Mouse (Mus musculus) midbrain, embryonic 16.5 days (tissue): ENCODE data around the gene Nutf2. TPM values are rescaled to one million over a fixed set of nuclear protein-coding genes. Genes with fewer than 3 reads are reported as not detected.
A peak's percentile ranks its signal among the peaks of the same experiment; 100 is the strongest.
"Not testable (repeated sequence)": the region's sequence is repeated elsewhere in the genome, so short reads cannot be mapped to it uniquely, and the experiment has no call there.

ENCODE experiments used
- ATAC-seq: fragments of 200-750 bp; cut with Nextera tagmentation; 2 replicates; pipeline ENCODE4 v1.8.0; 2017; ENCODE audit warnings: moderate TSS enrichment
- H3K27ac ChIP-seq: fragments of 300-500 bp; sonication (generic); 2 replicates; pipeline ENCODE4 v1.5.1; 2014; ENCODE audit warnings: mild to moderate bottlenecking, low read length, mixed read lengths
- H3K27me3 ChIP-seq: fragments of 300-500 bp; sonication (generic); 2 replicates; pipeline ENCODE4 v1.6.1; 2014; ENCODE audit warnings: low read depth, low read length, mixed read lengths; ENCODE audit not compliant: control insufficient read depth, insufficient read depth
- H3K36me3 ChIP-seq: fragments of 300-500 bp; sonication (generic); 2 replicates; pipeline ENCODE4 v1.6.1; 2014; ENCODE audit warnings: mild to moderate bottlenecking, low read length, moderate library complexity, mixed read lengths; ENCODE audit not compliant: control insufficient read depth, insufficient read depth
- H3K4me1 ChIP-seq: fragments of 300-500 bp; sonication (generic); 2 replicates; pipeline ENCODE4 v1.6.1; 2014; ENCODE audit warnings: mild to moderate bottlenecking, low read length, mixed read lengths; ENCODE audit not compliant: control insufficient read depth, insufficient read depth
- H3K4me2 ChIP-seq: fragments of 300-500 bp; sonication (generic); 2 replicates; pipeline ENCODE4 v1.6.1; 2014; ENCODE audit warnings: mild to moderate bottlenecking, low read length, mixed read lengths
- H3K4me3 ChIP-seq: fragments of 300-500 bp; sonication (generic); 2 replicates; pipeline ENCODE4 v1.5.1; 2014; ENCODE audit warnings: low read depth, mild to moderate bottlenecking, low read length, moderate library complexity, mixed read lengths
- H3K9ac ChIP-seq: fragments of 300-500 bp; sonication (generic); 2 replicates; pipeline ENCODE4 v1.6.1; 2014; ENCODE audit warnings: low read depth, low read length, mixed read lengths
- H3K9me3 ChIP-seq: fragments of 300-500 bp; sonication (generic); replicated peaks from 2 replicates; pipeline ENCODE4 v1.6.1; 2014; ENCODE audit warnings: mild to moderate bottlenecking, low read length, mixed read lengths; ENCODE audit not compliant: control insufficient read depth, poor library complexity, severe bottlenecking
- WGBS: fragments of 180-500 bp; shearing (Covaris S2); extraction: QIAGEN DNeasy Blood & Tissue Kit; methylation state at CpG from one replicate; pipeline ENCODE4 v1.1.7; 2014; 5-methylcytosine and 5-hydroxymethylcytosine counted together
- polyA plus RNA-seq: library from polyadenylated mRNA; unstranded; fragments of >200 nt; fragmentation: Nextera tagmentation; extraction: Ambion mirVana; gene quantifications from 2 replicates; pipeline ENCODE4 v1.2.1, GENCODE M21; 2015

Gene Nutf2
- polyA plus RNA-seq, 1 experiment from 2014 or later, result 153 TPM

GRCm38 (mm10) chr8:105826861-105827848, 33.2 kb upstream of the Nutf2 start, which contains the start of the genes Ranbp10 and Tsnaxip1:
Gene Ranbp10, minus strand, starts transcription at chr8:105827350.
Gene Tsnaxip1, plus strand, starts transcription at chr8:105827731.
- H3K36me3 ChIP-seq, result peaks cover 4% of the 10 kb centered on the region; the same call in 1 of the 2 replicates
- peak within 1 kb of the TSS; percentile 90 for H3K9ac ChIP-seq
- peak within 1 kb of the TSS; percentile 92 for H3K4me2 ChIP-seq
- peak within 1 kb of the TSS; percentile 84 for H3K27ac ChIP-seq
- no peaks in the 10 kb centered on the region for H3K9me3 ChIP-seq
- H3K27me3 ChIP-seq, result no peaks in the 10 kb centered on the region
- H3K4me1 ChIP-seq, result peaks cover 20% of the 10 kb centered on the region
- ATAC-seq, result peak; percentile 99
- peak within 1 kb of the TSS; percentile 87 for H3K4me3 ChIP-seq
- under 1% methylated on average over 52 of the region's 52 CpGs for WGBS

DNA sequence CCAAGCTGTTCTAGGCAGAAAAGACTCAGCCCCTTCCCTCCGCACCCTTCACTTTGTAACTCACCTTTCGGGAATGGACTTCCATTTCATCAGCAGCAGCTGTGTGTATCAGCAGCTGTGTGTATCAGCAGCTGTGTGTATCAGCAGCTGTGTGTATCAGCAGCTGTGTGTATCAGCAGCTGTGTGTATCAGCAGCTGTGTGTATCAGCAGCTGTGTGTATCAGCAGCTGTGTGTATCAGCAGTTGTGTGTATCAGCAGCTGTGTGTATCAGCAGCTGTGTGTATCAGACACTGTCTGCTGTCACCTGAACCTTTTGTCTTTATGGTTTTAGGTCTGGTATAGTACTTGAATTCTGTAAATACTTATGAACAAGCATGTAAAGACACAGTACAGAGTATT, 26.6 kb upstream of the Nutf2 start:
- not testable (repeated sequence) for H3K36me3 ChIP-seq, H3K4me2 ChIP-seq, H3K9ac ChIP-seq, H3K4me3 ChIP-seq, H3K9me3 ChIP-seq, H3K4me1 ChIP-seq, H3K27ac ChIP-seq, H3K27me3 ChIP-seq, ATAC-seq
- 87% methylated on average over 2 of the region's 2 CpGs for WGBS

GRCm38 (mm10) chr8:105835318-105835717, 25.1 kb upstream of the Nutf2 start:
- H3K9me3 ChIP-seq, result no peaks in the 10 kb centered on the region
- no peaks in the 10 kb centered on the region for H3K27me3 ChIP-seq
- no peaks in the 10 kb centered on the region for H3K4me1 ChIP-seq
- no peak overlapping the region for H3K4me3 ChIP-seq
- H3K27ac ChIP-seq, result no peak overlapping the region
- no peaks in the 10 kb centered on the region for H3K36me3 ChIP-seq
- no peak overlapping the region for H3K4me2 ChIP-seq
- no peak for ATAC-seq
- WGBS, result 28% methylated on average over 11 of the region's 11 CpGs
- no peak overlapping the region for H3K9ac ChIP-seq

GRCm38 (mm10) chr8:105836991-105837390, 23.4 kb upstream of the Nutf2 start:
- Histone ChIP-seq H3K4me2 (no peak overlapping the region), H3K4me3 (no peak overlapping the region), H3K9ac (no peak overlapping the region), H3K4me1 (no peaks in the 10 kb centered on the region), H3K9me3 (no peaks in the 10 kb centered on the region), H3K27ac (no peak overlapping the region), H3K27me3 (no peaks in the 10 kb centered on the region), H3K36me3 (no peaks in the 10 kb centered on the region)
- ATAC-seq, result no peak
- WGBS, result 78% methylated on average over 6 of the region's 6 CpGs

DNA sequence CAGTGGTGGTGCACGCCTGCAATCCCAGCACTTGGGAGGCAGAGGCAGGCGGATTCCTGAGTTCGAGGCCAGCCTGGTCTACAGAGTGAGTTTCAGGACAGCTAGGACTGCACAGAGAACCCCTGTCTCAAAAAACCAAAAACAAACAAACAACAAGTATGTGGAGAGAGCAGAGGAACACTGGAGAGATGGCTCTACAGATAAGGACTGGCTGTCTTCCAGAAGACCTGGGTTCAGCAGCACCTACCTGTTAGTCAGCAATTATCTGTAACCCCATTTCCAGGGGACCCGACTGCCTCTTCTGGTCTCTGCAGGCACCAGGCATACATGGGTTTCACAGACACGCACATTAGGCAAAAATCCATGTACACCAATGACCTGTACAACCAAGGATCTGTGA, 21.2 kb upstream of the Nutf2 start:
- Histone ChIP-seq H3K27me3 (no peaks in the 10 kb centered on the region), H3K9ac (no peak overlapping the region), H3K9me3 (no peaks in the 10 kb centered on the region), H3K4me2 (no peak overlapping the region), H3K27ac (no peak overlapping the region), H3K4me1 (no peaks in the 10 kb centered on the region), H3K36me3 (peaks cover 8% of the 10 kb centered on the region), H3K4me3 (no peak overlapping the region)
- WGBS, result 94% methylated on average over 5 of the region's 5 CpGs
- ATAC-seq, result no peak

- Histone ChIP-seq H3K27me3 (no peaks in the 10 kb centered on the region), H3K36me3 (peaks cover 33% of the 10 kb centered on the region), H3K4me3 (no peak overlapping the region), H3K4me1 (peaks cover 8% of the 10 kb centered on the region), H3K4me2 (no peak overlapping the region), H3K9ac (no peak overlapping the region), H3K27ac (no peak overlapping the region), H3K9me3 (no peaks in the 10 kb centered on the region)
- WGBS, result 89% methylated on average over 11 of the region's 11 CpGs
- no peak for ATAC-seq
Measured at GRCm38 (mm10) chr8:105846678-105847077, 13.7 kb upstream of the Nutf2 start.

- H3K4me2 ChIP-seq, result no peak overlapping the region
- no peaks in the 10 kb centered on the region for H3K9me3 ChIP-seq
- ATAC-seq, result no peak
- H3K27ac ChIP-seq, result no peak overlapping the region
- H3K27me3 ChIP-seq, result no peaks in the 10 kb centered on the region
- peaks cover 10% of the 10 kb centered on the region for H3K4me1 ChIP-seq
- H3K36me3 ChIP-seq, result peaks cover 20% of the 10 kb centered on the region
- H3K4me3 ChIP-seq, result no peak overlapping the region
- WGBS, result 86% methylated on average over 4 of the region's 4 CpGs
- H3K9ac ChIP-seq, result no peak overlapping the region
Measured at GRCm38 (mm10) chr8:105850014-105850413, 10.4 kb upstream of the Nutf2 start.

- Histone ChIP-seq H3K27ac (no peak overlapping the region), H3K4me3 (no peak overlapping the region), H3K4me1 (peaks cover 10% of the 10 kb centered on the region), H3K4me2 (peak overlapping the region; percentile 22), H3K27me3 (no peaks in the 10 kb centered on the region), H3K9ac (no peak overlapping the region), H3K36me3 (peaks cover 18% of the 10 kb centered on the region), H3K9me3 (no peaks in the 10 kb centered on the region)
- WGBS, result 85% methylated on average over 7 of the region's 7 CpGs
- no peak for ATAC-seq
Measured at GRCm38 (mm10) chr8:105850611-105851010, 9.8 kb upstream of the Nutf2 start.

DNA sequence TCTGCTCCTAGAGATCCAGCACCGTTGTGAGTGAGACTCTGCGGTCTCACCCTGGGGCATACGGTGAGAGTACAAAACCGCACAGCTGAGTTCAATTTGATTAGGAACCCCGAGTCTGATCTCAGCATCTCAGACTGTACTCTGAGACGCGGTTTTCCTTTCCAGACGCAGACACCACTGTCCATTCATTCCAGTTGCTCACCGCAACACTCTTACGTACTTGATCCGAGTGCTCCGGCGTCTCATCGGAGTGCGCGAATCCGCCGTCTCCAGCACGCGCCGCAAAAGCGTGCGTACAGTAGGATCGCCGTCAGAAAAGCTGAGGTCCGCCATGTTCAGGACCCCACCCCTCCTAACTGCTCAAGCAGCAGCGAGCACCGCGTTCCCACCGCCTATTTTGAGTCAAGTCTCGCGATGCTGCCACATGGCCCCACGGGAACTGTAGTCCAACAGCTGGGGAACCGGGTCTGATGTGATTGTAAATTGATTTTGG, 8.7 kb upstream of the Nutf2 start:
- H3K4me3 ChIP-seq, result peak overlapping the region; percentile 77
- under 1% methylated on average over 34 of the region's 34 CpGs for WGBS
- H3K9me3 ChIP-seq, result no peaks in the 10 kb centered on the region
- no peaks in the 10 kb centered on the region for H3K27me3 ChIP-seq
- ATAC-seq, result peak; percentile 86
- H3K9ac ChIP-seq, result peak overlapping the region; percentile 81
- peaks cover 21% of the 10 kb centered on the region for H3K4me1 ChIP-seq
- H3K36me3 ChIP-seq, result peaks cover 10% of the 10 kb centered on the region
- peak overlapping the region; percentile 83 for H3K4me2 ChIP-seq
- peak overlapping the region; percentile 82 for H3K27ac ChIP-seq
